Mouse (Mus musculus): ENCODE data around the gene Prph2. TPM values are rescaled to one million over a fixed set of nuclear protein-coding genes. Genes with fewer than 3 reads are reported as not detected.

Prph2 gene
- total RNA-seq, 2 experiments from 2014 or later: not detected

DNA sequence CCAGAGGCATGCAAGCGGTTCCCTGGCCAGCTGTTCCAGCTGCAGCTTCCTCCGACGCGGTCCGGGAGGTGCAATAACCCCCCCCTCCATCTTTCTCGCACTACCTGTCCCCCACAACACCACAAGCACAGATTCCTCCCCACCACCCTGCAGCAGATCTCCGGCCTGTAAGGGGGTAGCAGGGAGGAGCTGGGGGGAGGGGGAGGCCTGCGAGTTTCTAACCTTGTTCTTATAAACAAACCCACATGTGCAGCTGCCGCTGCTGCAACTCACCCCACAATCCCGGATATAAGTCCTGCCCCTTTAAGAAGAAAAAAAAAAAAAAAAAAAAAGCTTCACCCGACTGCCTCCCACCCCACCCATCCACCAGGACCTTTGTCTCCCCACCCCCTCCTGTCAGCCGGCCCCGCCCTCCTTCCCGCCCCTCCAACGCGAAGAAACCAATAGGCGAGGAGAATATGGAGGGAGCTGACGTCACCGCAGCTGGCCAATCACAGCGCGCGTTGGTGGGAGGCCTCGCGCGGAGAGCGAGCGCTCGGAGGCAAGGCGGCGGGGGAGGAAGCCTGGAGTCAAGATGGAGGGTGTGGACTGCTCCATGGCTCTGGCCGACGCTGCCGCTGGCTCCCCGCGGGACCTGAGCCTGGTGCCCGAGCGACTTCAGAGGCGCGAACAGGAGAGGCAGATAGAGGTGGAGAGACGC, 20.0 kb upstream of the Prph2 start, which contains the start of gene Tbcc:
Gene Tbcc, plus strand, starts transcription at position 569 of the 700 bp plus-strand sequence.
- peak; percentile 81 for ATAC-seq (replicated peaks; ENCODE audit: poor library complexity)

DNA sequence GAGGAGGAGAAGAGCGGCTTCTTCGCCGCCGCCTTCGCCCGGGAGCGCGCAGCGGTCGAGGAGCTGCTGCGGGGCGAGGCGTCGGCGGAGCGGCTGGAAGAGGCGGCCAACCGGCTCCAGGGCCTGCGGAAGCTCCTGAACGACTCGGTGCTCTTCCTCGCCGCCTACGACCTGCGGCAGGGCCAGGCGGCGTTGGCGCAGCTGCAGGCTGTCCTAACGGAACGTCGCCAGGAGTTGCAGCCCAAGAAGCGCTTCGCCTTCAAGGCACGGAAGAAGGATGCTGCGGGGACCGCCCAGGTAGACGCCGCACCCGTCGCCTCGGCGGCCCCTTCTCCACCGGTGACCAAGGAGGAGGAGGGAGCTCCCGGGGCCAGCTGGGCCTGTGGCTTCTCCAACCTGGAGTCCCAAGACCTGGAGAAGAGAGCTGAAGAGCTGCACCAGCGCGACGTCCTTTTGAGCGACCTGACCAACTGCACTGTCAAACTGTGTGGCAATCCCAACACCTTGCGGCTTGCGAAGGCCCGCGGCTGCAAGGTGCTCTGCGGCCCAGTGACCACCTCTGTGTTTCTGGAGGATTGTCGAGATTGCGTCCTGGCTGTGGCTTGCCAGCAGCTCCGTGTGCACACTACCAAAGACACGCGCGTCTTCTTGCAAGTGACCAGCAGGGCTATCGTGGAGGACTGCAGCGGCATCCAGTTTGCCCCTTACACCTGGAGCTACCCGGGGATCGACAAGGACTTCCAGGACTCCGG, 19.2 kb upstream of the Prph2 start:
- peak; percentile 1 for ATAC-seq (replicated peaks; ENCODE audit: poor library complexity)

DNA sequence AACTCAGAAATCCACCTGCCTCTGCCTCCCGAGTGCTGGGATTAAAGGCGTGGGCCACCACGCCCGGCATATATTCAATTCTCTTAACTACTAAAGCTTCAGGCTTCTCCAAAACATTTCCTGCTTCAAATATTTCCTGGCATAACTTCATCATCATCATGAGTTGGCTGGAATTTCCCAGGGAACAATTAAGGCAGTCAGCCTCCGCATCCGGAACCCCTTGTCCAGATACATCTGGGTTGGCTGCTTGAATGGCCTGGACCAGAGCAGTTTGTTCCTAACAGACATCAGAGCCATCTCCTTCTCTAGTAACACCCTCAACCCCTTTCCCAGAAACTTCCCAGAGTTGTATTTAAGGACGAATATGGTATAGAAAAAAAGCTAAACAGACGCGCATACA, 14.8 kb upstream of the Prph2 start:
- ATAC-seq (replicated peaks; ENCODE audit: poor library complexity): no peak

DNA sequence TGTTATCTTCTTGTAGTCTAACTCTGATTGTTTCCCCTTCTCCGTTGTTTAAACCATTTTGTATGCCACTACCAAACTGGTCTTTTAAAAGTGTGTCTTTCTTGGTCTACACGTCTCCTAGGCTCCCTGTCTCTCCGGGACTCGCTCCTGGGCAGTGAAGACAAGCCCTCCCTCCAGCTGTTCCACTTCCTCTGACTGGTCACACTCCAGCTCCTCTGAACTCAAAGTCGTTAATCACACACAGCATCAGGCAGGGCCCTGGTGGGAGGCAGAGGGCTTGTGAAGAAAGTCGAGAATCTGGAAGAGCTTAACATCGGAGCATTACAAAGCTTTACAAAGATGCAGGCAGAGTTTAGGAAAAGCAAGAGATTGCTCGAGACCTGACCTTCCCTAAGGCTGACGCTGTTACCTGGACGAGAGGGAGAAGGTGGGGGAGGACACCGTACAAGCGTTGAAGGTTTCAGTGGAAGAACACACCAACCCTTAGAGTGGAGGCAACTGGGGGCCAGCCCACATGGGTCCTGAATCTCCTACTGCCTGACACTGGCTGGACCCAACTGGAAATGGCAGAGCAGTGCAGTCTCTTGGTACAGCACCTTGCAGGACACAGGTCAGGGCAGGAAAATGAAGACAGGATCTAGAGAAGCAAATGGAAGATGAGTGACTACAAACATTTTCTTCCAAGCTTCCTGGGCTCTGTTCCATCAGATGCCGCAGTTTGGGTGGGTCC, 12.9 kb upstream of the Prph2 start:
- ATAC-seq (replicated peaks; ENCODE audit: poor library complexity): no peak

DNA sequence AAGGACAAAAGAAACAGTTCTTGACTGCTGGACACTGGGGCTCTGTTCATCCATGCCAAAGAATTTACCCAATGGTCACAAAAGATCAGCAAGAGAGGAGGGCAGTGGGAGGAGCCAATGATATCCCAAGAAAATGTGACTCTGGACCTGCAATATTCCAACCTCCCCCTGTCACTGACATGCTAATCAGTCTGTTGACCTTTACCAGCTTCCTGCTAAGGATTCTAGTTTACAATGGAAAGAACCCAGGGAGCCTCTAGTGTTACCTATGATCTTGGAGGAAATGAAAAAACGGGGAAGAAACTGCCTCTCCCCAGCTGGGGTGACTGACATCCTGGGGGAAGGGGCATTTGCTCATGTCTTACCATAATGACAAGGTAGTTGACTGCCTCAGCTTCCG, 9.3 kb upstream of the Prph2 start:
- ATAC-seq (replicated peaks; ENCODE audit: poor library complexity): no peak

DNA sequence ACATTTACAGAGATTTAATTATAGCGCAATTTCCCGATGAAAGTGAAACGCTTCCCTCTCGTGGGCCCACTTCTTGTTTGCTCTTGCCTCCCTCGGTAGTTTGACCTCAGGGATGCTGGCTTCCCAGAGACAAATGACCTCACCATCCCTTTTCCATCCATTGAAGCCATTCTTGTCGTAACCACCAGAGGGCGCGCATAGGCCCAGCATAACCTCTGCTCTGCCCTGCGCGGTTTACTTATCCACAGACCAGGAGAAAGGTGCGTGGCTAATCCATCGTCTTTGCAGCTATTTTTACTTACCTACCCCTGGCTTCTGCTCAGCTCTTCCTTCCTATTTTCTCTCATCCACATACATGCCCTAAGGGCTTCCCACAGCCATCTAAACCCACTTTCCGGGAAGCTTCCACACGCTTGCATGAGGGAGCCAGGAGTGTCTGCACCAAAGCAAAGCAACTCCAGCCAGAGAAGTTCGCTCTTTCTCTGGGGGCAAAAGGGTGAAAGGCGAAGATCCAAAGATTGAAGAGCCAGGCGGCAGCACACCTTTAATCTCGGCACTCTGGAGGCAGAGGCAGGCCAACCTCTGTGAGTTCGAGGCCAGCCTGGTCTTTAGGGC, 6.3 kb upstream of the Prph2 start:
- peak; percentile 98 for ATAC-seq (replicated peaks; ENCODE audit: poor library complexity)

DNA sequence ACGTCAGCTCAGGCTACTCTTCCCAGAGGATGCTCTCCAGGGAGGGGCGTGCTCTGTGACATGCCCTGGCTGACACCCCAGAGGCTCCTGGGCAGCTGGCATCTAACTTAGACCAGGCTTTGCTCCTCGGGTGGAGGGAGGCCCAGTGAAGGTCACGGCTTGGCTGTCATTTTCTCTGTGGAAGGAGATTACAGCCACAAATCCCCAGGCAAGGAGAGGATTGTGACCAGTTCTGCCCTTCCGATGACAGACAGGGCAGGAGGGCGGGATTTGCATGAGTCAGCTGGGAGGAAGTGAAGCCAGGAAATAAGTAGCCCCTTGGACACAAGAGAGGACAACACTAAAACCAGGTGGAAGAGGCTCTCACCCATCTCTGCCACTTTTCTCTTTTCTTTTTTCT, 2.1 kb downstream of the Prph2 start:
- ATAC-seq (replicated peaks; ENCODE audit: poor library complexity): no peak

DNA sequence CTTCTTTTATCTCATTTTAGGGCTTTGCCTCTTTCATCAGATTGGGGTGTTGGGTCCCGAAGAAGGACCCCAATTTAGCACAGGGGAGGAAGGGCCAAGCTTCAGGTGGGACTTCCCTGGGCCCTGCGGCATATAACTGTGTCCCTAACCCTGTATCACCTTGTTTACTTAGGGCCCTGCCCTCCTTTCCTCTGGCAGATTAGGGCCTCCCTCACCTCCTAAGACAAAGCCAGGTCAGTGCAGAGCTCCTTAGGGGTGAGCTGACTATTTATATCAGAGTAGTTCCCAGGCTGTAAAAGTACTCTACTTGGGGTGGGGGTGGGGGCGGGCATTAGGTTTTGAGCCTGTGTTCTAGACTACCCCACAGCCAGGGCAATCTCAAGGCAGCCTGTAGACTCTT, 4.9 kb downstream of the Prph2 start:
- ATAC-seq (replicated peaks; ENCODE audit: poor library complexity): no peak

DNA sequence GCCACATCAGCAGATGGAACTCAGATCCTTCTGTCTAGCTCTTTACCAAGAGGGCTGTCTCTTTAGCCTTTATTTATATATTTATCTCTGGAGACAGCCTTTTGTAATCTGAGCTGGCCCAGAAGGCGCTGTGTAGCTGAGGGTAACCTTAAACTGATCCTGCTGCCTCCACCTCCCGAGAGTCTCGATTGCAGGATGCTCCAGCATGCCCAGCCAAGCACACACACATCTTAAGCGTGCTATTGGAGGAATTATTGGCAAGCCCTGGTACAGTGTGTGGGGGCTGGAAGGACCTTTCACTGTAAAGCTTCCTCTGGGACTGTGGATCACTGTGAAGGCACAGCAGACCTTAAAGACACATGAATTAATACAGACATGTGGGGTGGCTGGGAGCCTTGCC, 8.7 kb downstream of the Prph2 start:
- no peak for ATAC-seq (replicated peaks; ENCODE audit: poor library complexity)

DNA sequence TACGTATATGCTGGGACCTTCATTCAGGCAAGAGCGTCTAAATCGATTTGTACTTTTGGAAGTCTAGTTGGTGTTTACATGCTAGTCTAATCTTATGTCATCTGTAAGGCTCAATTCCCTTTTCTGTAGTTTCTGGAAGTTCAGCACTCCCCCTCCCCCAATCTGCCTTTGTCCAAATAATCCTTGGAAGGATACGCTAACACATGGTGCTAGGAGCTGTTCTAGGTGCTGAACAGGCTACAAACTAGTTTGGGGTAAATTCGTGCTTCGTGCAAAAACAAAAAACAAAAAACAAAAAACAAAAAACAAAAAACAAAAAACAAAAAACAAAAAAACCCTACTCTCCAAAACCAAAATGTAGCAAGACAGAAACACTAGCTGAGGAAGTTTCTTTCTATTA, 10.6 kb downstream of the Prph2 start:
- no peak for ATAC-seq (replicated peaks; ENCODE audit: poor library complexity)

DNA sequence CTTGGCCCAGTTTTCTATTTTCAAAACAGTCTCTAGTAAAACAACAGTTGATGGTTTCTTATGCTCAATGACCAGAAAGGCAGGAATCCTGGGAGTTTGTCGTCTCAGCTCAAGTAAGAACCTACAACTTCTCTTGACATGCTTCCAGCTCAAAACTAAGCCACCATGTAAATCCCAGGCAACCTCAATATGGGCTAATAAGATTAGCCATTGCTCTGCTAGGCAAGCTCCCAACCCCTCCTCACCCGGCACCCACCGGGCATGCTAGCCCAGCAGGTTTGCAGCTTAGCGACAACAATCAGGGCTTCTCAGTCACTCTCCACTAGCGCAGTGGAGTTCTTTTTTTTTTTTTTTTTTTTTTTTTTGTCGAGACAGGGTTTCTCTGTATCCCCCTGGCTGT, 15.9 kb downstream of the Prph2 start:
- ATAC-seq (replicated peaks; ENCODE audit: poor library complexity): no peak

DNA sequence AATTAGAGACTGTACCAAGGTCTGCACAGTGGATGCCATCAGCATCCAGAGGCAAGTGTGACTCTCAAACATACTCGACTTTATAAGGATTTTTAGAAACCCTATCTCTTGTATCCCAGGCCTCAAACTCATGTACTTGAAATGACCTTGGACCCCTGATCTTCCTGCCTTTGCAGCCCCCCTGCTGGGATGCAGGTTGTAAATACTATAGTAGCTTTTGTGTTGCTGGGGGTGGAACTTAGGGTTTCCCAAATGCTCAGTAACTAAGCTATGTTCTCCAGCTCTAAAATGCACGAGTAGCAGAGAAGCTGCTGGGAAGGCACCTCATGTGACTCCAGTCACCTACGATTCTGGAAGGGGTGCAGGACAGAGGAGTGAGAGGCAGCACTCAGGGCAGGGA, 16.7 kb downstream of the Prph2 start:
- ATAC-seq (replicated peaks; ENCODE audit: poor library complexity): no peak

DNA sequence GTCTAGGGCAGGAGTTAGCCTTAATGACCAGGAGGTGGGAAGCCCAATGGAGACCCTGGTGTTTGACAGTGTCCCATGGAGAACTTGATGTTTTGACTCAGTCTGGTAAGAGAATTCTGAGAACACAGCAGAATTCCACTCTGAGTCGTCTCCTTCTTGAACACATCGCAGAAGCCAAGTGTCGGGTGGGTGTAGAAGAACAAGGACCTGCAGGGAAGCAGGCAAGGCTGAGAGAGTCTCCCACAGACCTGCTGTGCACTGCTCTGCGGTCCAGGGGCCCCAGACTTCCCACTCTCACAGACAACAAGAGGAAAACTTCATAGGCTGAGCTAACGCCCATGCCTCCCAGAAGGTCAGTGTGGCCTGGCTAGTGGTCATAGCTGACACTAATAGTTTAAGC, 17.5 kb downstream of the Prph2 start:
- ATAC-seq (replicated peaks; ENCODE audit: poor library complexity): no peak

DNA sequence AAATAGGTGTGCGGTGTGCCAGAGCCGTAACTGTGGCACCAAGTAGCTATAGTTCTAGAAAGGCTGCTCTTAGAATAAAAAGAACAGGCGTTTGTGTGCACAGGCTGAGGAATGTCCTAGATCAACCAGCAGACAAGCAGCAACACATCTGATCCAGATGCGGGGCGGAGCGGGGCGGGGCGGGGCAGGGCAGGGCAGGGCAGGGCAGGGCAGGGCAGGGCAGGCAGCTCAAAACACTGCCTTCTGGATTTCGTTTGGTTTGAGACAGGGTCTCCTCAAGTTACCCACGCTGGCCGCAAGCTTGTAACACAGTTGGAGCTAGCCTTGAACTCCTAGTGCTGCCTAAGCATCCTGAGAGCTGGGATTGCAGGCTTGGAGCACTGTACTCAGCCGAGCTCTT, 19.0 kb downstream of the Prph2 start:
- ATAC-seq (replicated peaks; ENCODE audit: poor library complexity): no peak

DNA sequence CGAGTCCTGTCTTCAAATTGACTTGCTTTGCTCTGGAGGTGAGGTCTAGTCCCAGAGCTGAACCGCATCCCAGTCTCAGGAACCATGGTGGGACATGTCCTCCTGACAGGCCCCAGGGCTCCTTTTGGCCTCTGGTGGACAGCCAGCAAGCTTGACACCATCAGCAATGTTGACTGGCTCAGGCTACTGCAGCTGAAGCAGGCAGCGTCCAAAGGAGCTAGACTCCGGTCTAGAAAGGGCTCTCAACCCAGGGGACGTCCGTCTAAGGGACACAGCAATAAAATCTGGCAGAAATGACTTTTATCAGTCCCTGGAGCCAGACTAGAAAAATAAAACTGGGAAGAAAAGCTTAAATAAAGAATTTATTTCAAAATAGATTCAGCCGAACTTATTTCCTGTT, 19.6 kb downstream of the Prph2 start:
- ATAC-seq (replicated peaks; ENCODE audit: poor library complexity): no peak

DNA sequence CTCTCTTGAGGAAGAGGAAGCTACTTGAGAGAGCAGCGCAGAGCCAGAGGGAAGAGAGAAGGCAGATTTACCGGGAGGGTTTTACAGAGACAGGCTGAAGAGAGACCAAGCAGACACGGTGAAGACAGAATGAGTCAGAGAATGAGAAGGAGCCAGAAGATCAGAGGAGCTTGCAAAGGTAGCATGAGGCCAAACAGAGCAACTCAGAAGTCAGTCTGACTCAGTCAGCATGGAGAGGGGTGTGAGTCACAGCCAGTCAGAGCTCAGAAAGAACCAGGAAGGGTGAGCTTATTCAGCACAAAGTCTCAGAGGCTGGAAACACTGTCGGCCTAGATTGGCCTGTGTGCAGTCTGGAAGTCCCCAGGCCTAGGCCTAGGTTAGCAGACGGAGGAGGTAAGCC, 22.7 kb downstream of the Prph2 start:
- ATAC-seq (replicated peaks; ENCODE audit: poor library complexity): no peak

DNA sequence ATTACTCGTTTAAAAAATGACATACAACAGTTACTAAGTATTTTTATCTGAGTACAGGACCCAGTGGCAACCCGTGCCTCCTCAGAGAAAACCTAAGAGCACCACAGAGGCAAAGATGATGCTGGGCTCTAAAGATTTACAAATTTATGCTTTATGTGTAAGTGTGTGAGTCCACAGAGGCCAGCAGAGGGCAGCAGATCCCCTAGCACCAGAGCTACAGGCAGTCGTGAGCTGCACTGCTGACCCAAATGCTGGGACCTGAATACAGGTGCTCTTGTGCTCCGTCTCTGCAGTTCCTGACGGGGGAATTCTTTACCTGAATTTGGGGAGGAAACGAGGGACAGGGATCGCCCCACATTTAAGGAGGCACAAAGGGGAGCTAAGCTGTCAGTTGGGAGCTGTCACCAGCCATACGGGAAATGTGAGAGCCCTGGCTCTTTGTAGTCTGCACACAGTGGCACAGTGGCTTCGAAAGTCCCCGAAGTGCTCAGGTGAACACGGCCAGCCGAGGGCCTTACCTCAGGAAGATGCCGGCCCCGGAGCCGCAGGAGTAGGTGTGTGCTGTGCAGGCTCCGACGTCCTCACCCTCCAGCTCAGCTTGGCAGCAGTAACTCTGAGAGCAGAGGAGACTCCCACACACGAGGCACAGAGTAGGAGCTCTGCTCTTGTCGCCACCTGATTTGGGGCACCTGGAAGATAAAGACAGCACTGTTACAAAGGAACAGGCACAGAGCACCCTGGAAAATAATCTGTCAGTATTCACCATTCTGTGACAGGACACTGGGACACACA, 23.5 kb downstream of the Prph2 start:
- peak; percentile 85 for ATAC-seq (replicated peaks; ENCODE audit: poor library complexity)

DNA sequence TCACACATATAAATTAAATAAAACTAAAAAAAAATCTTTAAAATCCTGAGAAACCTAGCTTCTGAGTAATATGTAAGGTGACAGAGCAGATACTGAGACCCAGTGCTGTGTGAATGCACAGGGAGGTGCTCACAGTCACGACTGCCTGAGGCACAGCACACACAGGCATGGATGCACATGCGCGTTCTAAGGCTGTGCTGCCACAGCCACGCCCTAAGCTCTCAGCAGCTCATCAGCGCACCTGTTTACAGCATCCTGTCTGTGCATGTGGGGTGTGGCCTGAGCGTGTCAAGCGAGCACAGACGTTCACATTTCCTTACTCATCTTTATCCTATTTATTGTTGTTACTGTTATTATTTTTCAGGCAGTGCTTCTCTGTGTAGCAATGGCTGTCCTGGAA, 30.2 kb downstream of the Prph2 start:
- no peak for ATAC-seq (replicated peaks; ENCODE audit: poor library complexity)

DNA sequence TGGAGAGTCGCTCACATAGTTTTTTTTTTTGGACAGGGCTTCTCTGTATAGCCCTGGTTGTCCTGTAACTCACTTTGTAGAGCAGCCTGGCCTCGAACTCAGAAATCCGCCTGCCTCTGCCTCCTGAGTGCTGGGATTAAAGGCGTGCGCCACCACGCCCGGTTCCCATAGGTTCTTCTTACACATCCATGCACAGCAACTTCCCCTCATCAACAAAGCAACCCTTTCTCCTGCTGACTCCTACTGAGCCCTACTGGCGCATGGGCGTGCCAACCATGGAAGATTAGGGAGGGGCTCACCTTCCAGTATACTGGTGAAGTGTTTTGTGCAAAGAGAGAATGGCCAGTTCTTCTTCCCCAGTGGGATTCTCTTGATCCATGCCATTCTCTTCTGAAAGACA, 32.2 kb downstream of the Prph2 start:
- ATAC-seq (replicated peaks; ENCODE audit: poor library complexity): no peak

DNA sequence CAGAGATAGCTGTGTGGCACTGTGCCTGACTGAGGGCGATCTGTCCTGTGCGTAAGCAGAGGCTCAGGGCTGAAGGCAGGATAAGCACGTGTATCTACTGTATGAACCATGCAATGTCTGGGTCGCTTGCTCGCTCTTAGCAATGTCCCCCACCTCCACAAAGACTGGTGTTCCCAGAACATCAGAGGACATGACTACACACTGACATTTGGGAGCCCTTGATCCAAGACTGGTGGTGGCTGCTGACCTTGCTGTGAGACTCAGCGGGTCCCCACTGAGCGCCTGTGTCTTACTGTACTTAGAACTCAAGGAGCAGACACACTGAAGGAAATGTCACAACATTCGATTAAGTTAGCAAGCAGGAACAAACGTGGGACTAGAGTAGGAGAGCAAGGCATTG, 36.0 kb downstream of the Prph2 start:
- ATAC-seq (replicated peaks; ENCODE audit: poor library complexity): no peak

DNA sequence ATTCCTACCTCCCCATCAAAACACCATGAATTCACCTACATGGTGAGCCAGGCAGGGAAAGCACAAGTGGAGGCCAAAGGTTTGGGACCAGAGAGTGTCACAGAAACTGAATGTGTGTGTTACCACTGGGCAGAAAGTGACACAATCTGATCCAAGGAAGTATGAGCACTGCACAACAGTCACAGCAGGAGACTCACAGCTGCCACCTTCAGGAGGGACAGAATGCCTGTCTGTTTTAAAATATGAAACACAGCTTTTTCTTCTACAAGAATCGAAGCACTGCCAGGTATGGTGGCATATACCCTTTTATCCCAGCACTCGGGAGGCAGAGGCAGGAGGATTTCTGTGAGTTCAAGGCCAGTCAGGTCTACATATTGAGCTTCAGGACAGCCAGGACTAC, 47.8 kb downstream of the Prph2 start:
- no peak for ATAC-seq (replicated peaks; ENCODE audit: poor library complexity)
